Mouse (Mus musculus) layer of hippocampus, postnatal 36 days (tissue): ENCODE data around the gene Cyp2a22. TPM values are rescaled to one million over a fixed set of nuclear protein-coding genes. Genes with fewer than 3 reads are reported as not detected.
"Not testable (repeated sequence)": the region's sequence is repeated elsewhere in the genome, so short reads cannot be mapped to it uniquely, and the experiment has no call there.

Experiments used
- DNase-seq, 2 experiments: peaks; one replicate each; pipeline ENCODE4 v3.0.0; 2022
- total RNA-seq, 2 experiments: library from RNA; stranded (reverse); gene quantifications; 2 replicates each; pipeline ENCODE4 v1.2.3; 2021

The Cyp2a22 gene
- not detected for total RNA-seq

GRCm38 (mm10) chr7:26939262-26939661, at the start of gene Cyp2a22:
Gene Cyp2a22 (minus strand): TSS chr7:26939384.
- no peak for DNase-seq

- not testable (repeated sequence) for DNase-seq
Measured at GRCm38 (mm10) chr7:26983151-26983550, 44.0 kb upstream of the Cyp2a22 start.

GRCm38 (mm10) chr7:26982551-26982950, 43.4 kb upstream of the Cyp2a22 start:
- DNase-seq = no peak

- DNase-seq = not testable (repeated sequence)
Measured at GRCm38 (mm10) chr7:26981937-26982336, 42.8 kb upstream of the Cyp2a22 start.

GRCm38 (mm10) chr7:26981464-26981863, 42.3 kb upstream of the Cyp2a22 start:
- DNase-seq = not testable (repeated sequence)

- not testable (repeated sequence) for DNase-seq
Measured at GRCm38 (mm10) chr7:26962371-26962770, 23.2 kb upstream of the Cyp2a22 start.

- not testable (repeated sequence) for DNase-seq
Measured at GRCm38 (mm10) chr7:26953306-26953705, 14.1 kb upstream of the Cyp2a22 start.

- DNase-seq = not testable (repeated sequence)
Measured at GRCm38 (mm10) chr7:26952671-26953070, 13.5 kb upstream of the Cyp2a22 start.

GRCm38 (mm10) chr7:26941320-26941925, 2.2 kb upstream of the Cyp2a22 start:
- DNase-seq = not testable (repeated sequence)

- not testable (repeated sequence) for DNase-seq
Measured at GRCm38 (mm10) chr7:26917114-26917513, 22.1 kb downstream of the Cyp2a22 start.

Other genes with a start within 250 kb of the Cyp2a22 start
- gene Cyp2b19, start 182.2 kb downstream of the Cyp2a22 start, total RNA-seq = not detected
- not detected for gene Cyp2g1, start 130.5 kb downstream of the Cyp2a22 start, total RNA-seq
- gene Cyp2a5, start 104.1 kb downstream of the Cyp2a22 start, total RNA-seq = not detected
- gene Cyp2a12, start 89.7 kb upstream of the Cyp2a22 start, total RNA-seq = not detected
- under 1 TPM in 1 of 2 experiments, not detected in 1; 0.17 TPM for gene Cyp2f2, start 180.5 kb upstream of the Cyp2a22 start, total RNA-seq
- not detected for gene Cyp2t4, start 214.3 kb upstream of the Cyp2a22 start, total RNA-seq
- gene Egln2, start 227.4 kb upstream of the Cyp2a22 start, total RNA-seq = 100 to 1,000 TPM; 102 to 108 TPM
- gene Rab4b, start 239.5 kb upstream of the Cyp2a22 start, total RNA-seq = 10 to 100 TPM; 93.5 to 98.7 TPM
- not detected for gene Gm21983, start 241.7 kb upstream of the Cyp2a22 start, total RNA-seq
- 1 to 10 TPM; 1.8 to 2.0 TPM for gene Mia, start 241.8 kb upstream of the Cyp2a22 start, total RNA-seq